Mouse (Mus musculus): ENCODE results near the gene Sgsm1. TPM values are rescaled to one million over a fixed set of nuclear protein-coding genes. Genes with fewer than 3 reads are reported as not detected.

The Sgsm1 gene
- total and polyA plus RNA-seq, 2 experiments from 2014 or later = 0.11 to 1.1 TPM

GRCm38 (mm10) chr5:113300148-113300889, 10.3 kb downstream of the Sgsm1 start:
- WGBS = 63% methylated on average over 22 of the region's 22 CpGs
- H3K9me3 ChIP-seq (replicated peaks; ENCODE audit: control insufficient read depth, low read length) = no peaks in the 10 kb centered on the region
- no peak for TF ChIP-seq CTCF (IDR thresholded peaks at IDR 0.05; ENCODE audit: low read depth)
- no peak for TF ChIP-seq EP300 (IDR thresholded peaks at IDR 0.05; ENCODE audit: low read depth)
- H3K36me3 ChIP-seq (replicated peaks; ENCODE audit: control insufficient read depth, insufficient read depth, low read length) = no peaks in the 10 kb centered on the region
- peaks cover 51% of the 10 kb centered on the region for H3K27me3 ChIP-seq (ENCODE audit: control insufficient read depth, insufficient read depth, low read length)
- ATAC-seq (ENCODE audit: insufficient read depth, low read depth) = no peak
- H3K4me1 ChIP-seq (ENCODE audit: control insufficient read depth, insufficient read depth) = no peaks in the 10 kb centered on the region
- DNase-seq (ENCODE audit: low spot score) = no peak
- H3K27ac ChIP-seq (ENCODE audit: low read depth) = no peak overlapping the region
- no peak overlapping the region for H3K4me3 ChIP-seq (ENCODE audit: low read depth, low read length)
- H3K9ac ChIP-seq (replicated peaks; ENCODE audit: low read depth, low read length) = no peak overlapping the region
- H3K4me2 ChIP-seq (ENCODE audit: low read depth, low read length) = no peak overlapping the region

- 41% methylated on average over 9 of the region's 9 CpGs for WGBS
- peaks cover 51% of the 10 kb centered on the region for H3K27me3 ChIP-seq (ENCODE audit: control insufficient read depth, insufficient read depth, low read length)
- no peak for ATAC-seq (ENCODE audit: insufficient read depth, low read depth)
Measured at GRCm38 (mm10) chr5:113299433-113299832, 11.2 kb downstream of the Sgsm1 start.

GRCm38 (mm10) chr5:113298826-113299225, 11.8 kb downstream of the Sgsm1 start:
- ATAC-seq (ENCODE audit: insufficient read depth, low read depth) = no peak
- Histone ChIP-seq H3K4me3 (ENCODE audit: low read depth, low read length) (no peak overlapping the region), H3K9me3 (replicated peaks; ENCODE audit: control insufficient read depth, low read length) (no peaks in the 10 kb centered on the region), H3K9ac (replicated peaks; ENCODE audit: low read depth, low read length) (no peak overlapping the region), H3K27ac (ENCODE audit: low read depth) (no peak overlapping the region), H3K27me3 (ENCODE audit: control insufficient read depth, insufficient read depth, low read length) (peaks cover 51% of the 10 kb centered on the region), H3K4me1 (ENCODE audit: control insufficient read depth, insufficient read depth) (no peaks in the 10 kb centered on the region), H3K4me2 (ENCODE audit: low read depth, low read length) (no peak overlapping the region), H3K36me3 (replicated peaks; ENCODE audit: control insufficient read depth, insufficient read depth, low read length) (no peaks in the 10 kb centered on the region)
- WGBS = 65% methylated on average over 6 of the region's 6 CpGs
- TF ChIP-seq EP300 (IDR thresholded peaks at IDR 0.05; ENCODE audit: low read depth) = no peak
- TF ChIP-seq CTCF (IDR thresholded peaks at IDR 0.05; ENCODE audit: low read depth) = no peak
- no peak for DNase-seq (ENCODE audit: low spot score)

More at GRCm38 (mm10) chr5:113299433-113299832, 11.2 kb downstream of the Sgsm1 start:
- H3K4me2 ChIP-seq (ENCODE audit: low read depth, low read length) = no peak overlapping the region
- H3K27ac ChIP-seq (ENCODE audit: low read depth) = no peak overlapping the region
- H3K4me1 ChIP-seq (ENCODE audit: control insufficient read depth, insufficient read depth) = no peaks in the 10 kb centered on the region
- no peaks in the 10 kb centered on the region for H3K36me3 ChIP-seq (replicated peaks; ENCODE audit: control insufficient read depth, insufficient read depth, low read length)
- H3K9ac ChIP-seq (replicated peaks; ENCODE audit: low read depth, low read length) = no peak overlapping the region
- TF ChIP-seq CTCF (IDR thresholded peaks at IDR 0.05; ENCODE audit: low read depth) (no peak), EP300 (IDR thresholded peaks at IDR 0.05; ENCODE audit: low read depth) (no peak)
- no peak for DNase-seq (ENCODE audit: low spot score)
- H3K9me3 ChIP-seq (replicated peaks; ENCODE audit: control insufficient read depth, low read length) = no peaks in the 10 kb centered on the region
- H3K4me3 ChIP-seq (ENCODE audit: low read depth, low read length) = no peak overlapping the region

- TF ChIP-seq EP300 (IDR thresholded peaks at IDR 0.05; ENCODE audit: low read depth) (no peak), CTCF (IDR thresholded peaks at IDR 0.05; ENCODE audit: low read depth) (no peak)
- no peak overlapping the region for H3K9ac ChIP-seq (replicated peaks; ENCODE audit: low read depth, low read length)
- no peaks in the 10 kb centered on the region for H3K36me3 ChIP-seq (replicated peaks; ENCODE audit: control insufficient read depth, insufficient read depth, low read length)
- peaks cover 50% of the 10 kb centered on the region for H3K27me3 ChIP-seq (ENCODE audit: control insufficient read depth, insufficient read depth, low read length)
- no peaks in the 10 kb centered on the region for H3K4me1 ChIP-seq (ENCODE audit: control insufficient read depth, insufficient read depth)
- WGBS = 22% methylated on average over 12 of the region's 12 CpGs
- no peak overlapping the region for H3K4me3 ChIP-seq (ENCODE audit: low read depth, low read length)
- DNase-seq (ENCODE audit: low spot score) = no peak
- no peaks in the 10 kb centered on the region for H3K9me3 ChIP-seq (replicated peaks; ENCODE audit: control insufficient read depth, low read length)
- no peak for ATAC-seq (ENCODE audit: insufficient read depth, low read depth)
- no peak overlapping the region for H3K27ac ChIP-seq (ENCODE audit: low read depth)
- no peak overlapping the region for H3K4me2 ChIP-seq (ENCODE audit: low read depth, low read length)
Measured at GRCm38 (mm10) chr5:113298040-113298439, 12.5 kb downstream of the Sgsm1 start.

GRCm38 (mm10) chr5:113295791-113296190, 14.8 kb downstream of the Sgsm1 start:
- Histone ChIP-seq H3K36me3 (replicated peaks; ENCODE audit: control insufficient read depth, insufficient read depth, low read length) (no peaks in the 10 kb centered on the region), H3K4me2 (ENCODE audit: low read depth, low read length) (no peak overlapping the region), H3K4me1 (ENCODE audit: control insufficient read depth, insufficient read depth) (no peaks in the 10 kb centered on the region), H3K4me3 (ENCODE audit: low read depth, low read length) (no peak overlapping the region), H3K9me3 (replicated peaks; ENCODE audit: control insufficient read depth, low read length) (no peaks in the 10 kb centered on the region), H3K9ac (replicated peaks; ENCODE audit: low read depth, low read length) (no peak overlapping the region), H3K27me3 (ENCODE audit: control insufficient read depth, insufficient read depth, low read length) (peaks cover 36% of the 10 kb centered on the region), H3K27ac (ENCODE audit: low read depth) (no peak overlapping the region)
- no peak for TF ChIP-seq CTCF (IDR thresholded peaks at IDR 0.05; ENCODE audit: low read depth)
- TF ChIP-seq EP300 (IDR thresholded peaks at IDR 0.05; ENCODE audit: low read depth) = no peak
- 43% methylated on average over 4 of the region's 4 CpGs for WGBS
- DNase-seq (ENCODE audit: low spot score) (no peak), ATAC-seq (ENCODE audit: insufficient read depth, low read depth) (no peak)

GRCm38 (mm10) chr5:113294575-113294974, 16.0 kb downstream of the Sgsm1 start:
- H3K36me3 ChIP-seq (replicated peaks; ENCODE audit: control insufficient read depth, insufficient read depth, low read length) = no peaks in the 10 kb centered on the region
- H3K9me3 ChIP-seq (replicated peaks; ENCODE audit: control insufficient read depth, low read length) = no peaks in the 10 kb centered on the region
- H3K4me2 ChIP-seq (ENCODE audit: low read depth, low read length) = no peak overlapping the region
- TF ChIP-seq EP300 (IDR thresholded peaks at IDR 0.05; ENCODE audit: low read depth) (no peak), CTCF (IDR thresholded peaks at IDR 0.05; ENCODE audit: low read depth) (no peak)
- H3K9ac ChIP-seq (replicated peaks; ENCODE audit: low read depth, low read length) = no peak overlapping the region
- DNase-seq (ENCODE audit: low spot score) (no peak), ATAC-seq (ENCODE audit: insufficient read depth, low read depth) (no peak)
- no peak overlapping the region for H3K27ac ChIP-seq (ENCODE audit: low read depth)
- no peaks in the 10 kb centered on the region for H3K4me1 ChIP-seq (ENCODE audit: control insufficient read depth, insufficient read depth)
- WGBS = 71% methylated on average over 5 of the region's 5 CpGs
- H3K27me3 ChIP-seq (ENCODE audit: control insufficient read depth, insufficient read depth, low read length) = peaks cover 34% of the 10 kb centered on the region
- no peak overlapping the region for H3K4me3 ChIP-seq (ENCODE audit: low read depth, low read length)
